Mouse (Mus musculus) lung, postnatal 0 days (tissue): ENCODE results near the gene Itk. TPM values are rescaled to one million over a fixed set of nuclear protein-coding genes. Genes with fewer than 3 reads are reported as not detected.

Experiments used
- ATAC-seq: fragments of 200-750 bp; cut with Nextera tagmentation; 2 replicates; pipeline ENCODE4 v1.8.0; 2017; ENCODE audit warnings: moderate library complexity
- DNase-seq: peaks from one replicate; pipeline ENCODE4 v3.0.0-alpha.2; 2016; ENCODE audit warnings: low spot score
- H3K27ac ChIP-seq: fragments of 300-500 bp; sonication (generic); 2 replicates; pipeline ENCODE4 v1.5.1; 2014; ENCODE audit warnings: antibody characterized with exemption, mild to moderate bottlenecking, low read length, mixed read lengths
- H3K27me3 ChIP-seq: fragments of 300-500 bp; sonication (generic); replicated peaks from 2 replicates; pipeline ENCODE4 v1.6.1; 2014; ENCODE audit warnings: low read length, mixed read lengths; ENCODE audit not compliant: insufficient read depth
- H3K36me3 ChIP-seq: fragments of 300-500 bp; sonication (generic); 2 replicates; pipeline ENCODE4 v1.6.1; 2014; ENCODE audit warnings: low read length, mixed read lengths; ENCODE audit not compliant: insufficient read depth
- H3K4me1 ChIP-seq: fragments of 300-500 bp; sonication (generic); 2 replicates; pipeline ENCODE4 v1.6.1; 2014; ENCODE audit warnings: antibody characterized with exemption, low read depth, low read length, mixed read lengths; ENCODE audit not compliant: insufficient read depth
- H3K4me2 ChIP-seq: fragments of 300-500 bp; sonication (generic); replicated peaks from 2 replicates; pipeline ENCODE4 v1.6.1; 2014; ENCODE audit warnings: low read depth, mild to moderate bottlenecking, low read length, moderate library complexity, mixed read lengths
- H3K4me3 ChIP-seq: fragments of 300-500 bp; sonication (generic); 2 replicates; pipeline ENCODE4 v1.5.1; 2014; ENCODE audit warnings: low read depth, low read length
- H3K9ac ChIP-seq: fragments of 300-500 bp; sonication (generic); replicated peaks from 2 replicates; pipeline ENCODE4 v1.6.1; 2014; ENCODE audit warnings: low read depth, mild to moderate bottlenecking
- H3K9me3 ChIP-seq: fragments of 300-500 bp; sonication (generic); 2 replicates; pipeline ENCODE4 v1.6.1; 2016; ENCODE audit warnings: low read length, mixed read lengths
- CTCF ChIP-seq: IDR thresholded peaks from 2 replicates; pipeline ENCODE4 v1.5.1; 2016; ENCODE audit warnings: antibody characterized with exemption, mild to moderate bottlenecking
- EP300 ChIP-seq: IDR thresholded peaks from 2 replicates; pipeline ENCODE4 v1.6.1; 2016; ENCODE audit warnings: antibody characterized with exemption, mild to moderate bottlenecking, control low read depth
- WGBS: fragments of 180-500 bp; shearing (Covaris S2); extraction: QIAGEN DNeasy Blood & Tissue Kit; methylation state at CpG from one replicate; pipeline ENCODE4 v1.1.7; 2014; 5-methylcytosine and 5-hydroxymethylcytosine counted together
- polyA plus RNA-seq: library from polyadenylated mRNA; unstranded; fragments of >200 nt; fragmentation: Nextera tagmentation; extraction: Ambion mirVana; gene quantifications from 2 replicates; pipeline ENCODE4 v1.2.1, GENCODE M21; 2015

Itk gene
- polyA plus RNA-seq, 1 experiment from 2014 or later = 0.13 TPM

- Histone ChIP-seq H3K4me1 (no peaks in the 10 kb centered on the region), H3K4me3 (no peak overlapping the region), H3K27me3 (no peaks in the 10 kb centered on the region), H3K27ac (no peak overlapping the region), H3K4me2 (no peak overlapping the region), H3K9ac (no peak overlapping the region), H3K9me3 (no peaks in the 10 kb centered on the region), H3K36me3 (no peaks in the 10 kb centered on the region)
- ATAC-seq = no peak
- TF ChIP-seq CTCF (no peak), EP300 (no peak)
- WGBS = 66% methylated on average over 8 of the region's 8 CpGs
- no peak for DNase-seq
These were observed 32.0 kb upstream of the Itk start for GRCm38 (mm10) chr11:46421086-46421888.

DNA sequence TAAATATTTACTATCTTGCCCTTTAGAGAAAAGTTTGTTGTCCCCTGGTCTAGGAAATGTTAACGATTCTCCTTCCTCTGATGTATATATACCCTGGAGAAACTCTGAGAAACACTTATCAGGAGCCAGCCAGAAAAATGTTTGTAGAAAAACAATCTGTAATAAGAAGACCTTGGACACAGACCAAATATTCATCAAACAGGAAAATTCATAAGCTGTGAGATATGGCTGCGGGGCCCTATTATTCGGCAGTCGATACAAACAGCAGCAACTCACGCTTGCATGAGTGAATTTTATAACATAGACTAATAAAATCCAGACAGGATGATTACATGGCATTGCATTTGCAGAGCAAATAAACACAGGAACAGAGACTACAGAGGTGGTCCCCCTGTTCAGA is 29.5 kb upstream of the Itk start:
- Histone ChIP-seq H3K9me3 (no peaks in the 10 kb centered on the region), H3K27me3 (no peaks in the 10 kb centered on the region), H3K4me3 (no peak overlapping the region), H3K36me3 (no peaks in the 10 kb centered on the region), H3K9ac (no peak overlapping the region), H3K4me1 (no peaks in the 10 kb centered on the region), H3K27ac (no peak overlapping the region), H3K4me2 (no peak overlapping the region)
- 50% methylated on average over 5 of the region's 5 CpGs for WGBS
- DNase-seq = no peak
- no peak for ATAC-seq
- no peak for TF ChIP-seq CTCF
- no peak for TF ChIP-seq EP300

DNA sequence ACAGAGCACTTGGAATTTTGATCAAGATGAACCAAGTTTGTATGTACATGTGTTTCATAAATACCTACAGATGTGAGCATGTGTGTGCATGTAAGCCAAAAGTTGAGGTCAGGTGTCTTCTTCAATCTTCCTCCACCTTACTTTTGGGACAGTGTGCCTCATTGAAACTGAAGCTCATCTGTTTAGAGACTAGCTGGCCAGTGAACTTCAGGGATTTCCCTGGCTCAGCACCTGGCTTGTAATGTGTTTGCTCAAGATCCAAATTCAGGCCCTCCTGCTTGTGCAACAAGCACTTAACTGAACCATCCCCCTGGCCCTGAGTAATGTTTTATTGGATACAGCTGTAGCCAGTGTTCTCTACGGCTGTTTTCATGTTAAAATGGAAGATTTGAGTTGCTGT is 29.1 kb upstream of the Itk start:
- no peaks in the 10 kb centered on the region for H3K36me3 ChIP-seq
- no peaks in the 10 kb centered on the region for H3K27me3 ChIP-seq
- no peak for ATAC-seq
- no peaks in the 10 kb centered on the region for H3K9me3 ChIP-seq
- 11% methylated on average over 1 of the region's 1 CpGs for WGBS
- no peak overlapping the region for H3K27ac ChIP-seq
- H3K4me3 ChIP-seq = no peak overlapping the region
- no peaks in the 10 kb centered on the region for H3K4me1 ChIP-seq
- TF ChIP-seq CTCF (no peak), EP300 (no peak)
- DNase-seq = no peak
- H3K4me2 ChIP-seq = no peak overlapping the region
- H3K9ac ChIP-seq = no peak overlapping the region

DNA sequence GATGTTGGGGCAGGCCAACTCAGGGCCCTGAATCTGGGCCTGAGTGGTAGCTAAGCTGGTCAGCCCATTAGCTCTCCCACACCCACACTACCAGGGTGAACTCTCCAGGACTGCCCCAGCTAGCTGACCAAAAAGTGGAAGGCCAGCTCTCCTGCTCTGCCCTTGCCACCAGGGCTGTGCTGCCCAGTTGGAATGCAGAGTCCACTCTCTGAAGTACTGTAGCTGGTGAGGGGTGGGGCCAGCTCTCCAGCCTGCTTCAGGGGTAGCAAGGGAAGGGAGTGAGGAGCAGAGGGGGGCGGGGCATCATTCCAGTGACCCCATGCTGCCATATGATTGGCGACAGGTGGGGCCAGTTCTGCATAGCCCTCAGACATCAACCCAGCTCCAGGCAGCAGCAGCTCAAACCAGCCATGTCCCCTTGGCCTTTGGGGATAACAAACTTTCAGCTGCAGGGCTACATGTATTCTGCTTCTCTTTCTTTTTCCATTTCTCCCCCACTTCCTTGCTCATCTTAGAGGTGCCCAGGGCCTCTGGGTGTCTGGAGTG is 20.8 kb upstream of the Itk start:
- DNase-seq (peak; percentile 9), ATAC-seq (peak; percentile 75)
- Histone ChIP-seq H3K27ac (no peak overlapping the region), H3K9me3 (no peaks in the 10 kb centered on the region), H3K36me3 (no peaks in the 10 kb centered on the region), H3K4me3 (no peak overlapping the region), H3K27me3 (no peaks in the 10 kb centered on the region), H3K9ac (no peak overlapping the region), H3K4me1 (no peaks in the 10 kb centered on the region), H3K4me2 (no peak overlapping the region)
- no peak for TF ChIP-seq CTCF
- TF ChIP-seq EP300 = no peak
- WGBS = 33% methylated on average over 1 of the region's 2 CpGs

DNA sequence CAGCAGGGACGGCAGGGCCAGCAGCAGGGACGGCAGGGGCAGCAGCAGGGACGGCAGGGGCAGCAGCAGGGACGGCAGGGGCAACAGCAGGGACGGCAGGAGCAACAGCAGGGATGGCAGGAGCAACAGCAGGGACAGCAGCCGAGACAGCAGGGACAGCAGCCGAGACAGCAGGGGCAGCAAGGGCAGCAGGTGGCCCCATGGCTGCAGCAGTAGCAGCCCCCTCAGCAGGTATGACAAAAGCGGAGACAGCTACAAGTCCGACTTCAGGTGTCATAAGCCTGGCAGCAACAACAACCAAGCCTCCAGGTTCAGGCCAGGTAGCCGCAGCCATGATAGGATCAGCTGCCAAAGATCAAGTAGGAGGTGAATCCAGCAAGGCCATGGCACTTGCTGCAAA is 17.4 kb upstream of the Itk start:
- H3K9ac ChIP-seq = no peak overlapping the region
- no peaks in the 10 kb centered on the region for H3K9me3 ChIP-seq
- no peaks in the 10 kb centered on the region for H3K36me3 ChIP-seq
- no peak overlapping the region for H3K27ac ChIP-seq
- H3K4me2 ChIP-seq = no peak overlapping the region
- no peaks in the 10 kb centered on the region for H3K27me3 ChIP-seq
- ATAC-seq (no peak), DNase-seq (no peak)
- no peak overlapping the region for H3K4me3 ChIP-seq
- TF ChIP-seq EP300 (no peak), CTCF (no peak)
- 40% methylated on average over 10 of the region's 10 CpGs for WGBS
- no peaks in the 10 kb centered on the region for H3K4me1 ChIP-seq

DNA sequence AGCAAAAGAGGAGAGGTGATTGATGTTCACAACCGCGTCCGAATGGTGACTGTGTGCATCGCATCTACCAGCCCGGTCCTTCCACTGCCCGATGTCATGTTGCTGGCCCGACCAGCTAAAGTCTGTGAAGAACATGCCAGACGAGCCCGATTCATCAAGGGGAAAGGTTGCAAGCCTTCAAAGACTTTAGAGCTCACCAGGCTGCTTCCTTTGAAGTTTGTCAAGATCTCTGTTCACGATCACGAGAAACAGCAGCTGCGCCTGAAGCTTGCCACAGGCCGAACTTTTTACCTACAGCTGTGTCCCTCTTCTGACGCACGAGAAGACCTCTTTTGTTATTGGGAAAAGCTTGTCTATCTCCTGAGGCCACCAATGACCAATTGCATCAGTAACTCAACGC is 15.7 kb upstream of the Itk start:
- Histone ChIP-seq H3K4me3 (no peak overlapping the region), H3K4me1 (no peaks in the 10 kb centered on the region), H3K27ac (no peak overlapping the region), H3K4me2 (no peak overlapping the region), H3K9ac (no peak overlapping the region), H3K36me3 (no peaks in the 10 kb centered on the region), H3K27me3 (no peaks in the 10 kb centered on the region), H3K9me3 (no peaks in the 10 kb centered on the region)
- ATAC-seq (no peak), DNase-seq (no peak)
- TF ChIP-seq CTCF (no peak), EP300 (no peak)
- WGBS = 80% methylated on average over 16 of the region's 16 CpGs
